Mouse (Mus musculus): ENCODE data around the gene Cd200r4. TPM values are rescaled to one million over a fixed set of nuclear protein-coding genes. Genes with fewer than 3 reads are reported as not detected.
A peak's percentile ranks its signal among the peaks of the same experiment; 100 is the strongest.
"Not testable (repeated sequence)": the region's sequence is repeated elsewhere in the genome, so short reads cannot be mapped to it uniquely, and the experiment has no call there.

The Cd200r4 gene
- polyA plus RNA-seq, 1 experiment from 2014 or later, result 0.11 TPM

DNA sequence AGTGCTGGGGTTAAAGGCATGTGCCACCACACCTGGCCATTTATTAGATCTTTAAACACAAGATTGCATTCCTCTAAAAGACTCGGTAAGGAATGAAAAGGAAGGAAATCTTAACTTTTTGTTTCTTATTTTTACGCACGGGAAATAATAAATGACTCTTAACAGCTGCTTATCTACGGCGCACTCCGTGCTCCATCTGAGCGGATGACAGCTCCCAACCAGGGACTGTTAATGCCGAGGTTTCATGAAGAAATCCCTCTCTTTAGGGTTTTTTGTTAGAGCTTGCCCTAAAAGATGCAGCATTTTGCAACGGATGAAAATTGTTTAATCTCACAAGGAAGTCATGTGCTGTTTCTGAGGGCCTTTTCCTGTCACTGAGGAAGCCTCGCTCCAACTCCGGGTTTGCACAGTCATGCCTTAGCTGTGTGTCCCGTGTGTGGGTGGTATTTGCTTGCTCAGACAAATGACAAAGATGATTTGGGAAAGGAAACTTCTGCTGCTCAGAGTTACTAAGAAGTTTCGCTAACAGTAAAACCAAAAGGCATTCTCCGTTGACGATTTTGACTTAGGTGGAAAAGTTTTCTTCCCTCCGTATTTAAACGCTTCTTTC, 32.9 kb upstream of the Cd200r4 start:
- H3K27ac ChIP-seq (ENCODE audit: low read length), result peak overlapping the region; percentile 17; the same call in 1 of the 2 replicates
- peak overlapping the region; percentile 47; the same call in 1 of the 2 replicates for H3K9ac ChIP-seq (ENCODE audit: low read length)
- 31% methylated on average over 17 of the region's 17 CpGs for WGBS
- H3K4me2 ChIP-seq (ENCODE audit: low read depth, low read length), result peak overlapping the region; percentile 52
- no peaks in the 10 kb centered on the region for H3K27me3 ChIP-seq (ENCODE audit: control insufficient read depth, insufficient read depth, low read depth, low read length)
- no peaks in the 10 kb centered on the region for H3K36me3 ChIP-seq (ENCODE audit: control insufficient read depth, insufficient read depth, low read length)
- H3K4me1 ChIP-seq (replicated peaks; ENCODE audit: control insufficient read depth, insufficient read depth, low read length), result no peaks in the 10 kb centered on the region
- H3K4me3 ChIP-seq (ENCODE audit: low read length), result peak overlapping the region; percentile 33
- H3K9me3 ChIP-seq (ENCODE audit: control insufficient read depth, low read length), result no peaks in the 10 kb centered on the region
- peak; percentile 73 for ATAC-seq (ENCODE audit: low read depth)

- Histone ChIP-seq H3K27me3 (ENCODE audit: control insufficient read depth, insufficient read depth, low read depth, low read length) (no peaks in the 10 kb centered on the region), H3K9me3 (ENCODE audit: control insufficient read depth, low read length) (no peaks in the 10 kb centered on the region), H3K36me3 (ENCODE audit: control insufficient read depth, insufficient read depth, low read length) (no peaks in the 10 kb centered on the region), H3K4me2 (ENCODE audit: low read depth, low read length) (no peak overlapping the region), H3K4me3 (ENCODE audit: low read length) (no peak overlapping the region), H3K4me1 (replicated peaks; ENCODE audit: control insufficient read depth, insufficient read depth, low read length) (no peaks in the 10 kb centered on the region), H3K9ac (ENCODE audit: low read length) (no peak overlapping the region), H3K27ac (ENCODE audit: low read length) (no peak overlapping the region)
- ATAC-seq (ENCODE audit: low read depth), result no peak
- 88% methylated on average over 5 of the region's 5 CpGs for WGBS
Measured at GRCm38 (mm10) chr16:44779494-44779893, 32.0 kb upstream of the Cd200r4 start.

- H3K9me3 ChIP-seq (ENCODE audit: control insufficient read depth, low read length), result no peaks in the 10 kb centered on the region
- H3K4me2 ChIP-seq (ENCODE audit: low read depth, low read length), result no peak overlapping the region
- H3K9ac ChIP-seq (ENCODE audit: low read length), result no peak overlapping the region
- no peaks in the 10 kb centered on the region for H3K27me3 ChIP-seq (ENCODE audit: control insufficient read depth, insufficient read depth, low read depth, low read length)
- no peaks in the 10 kb centered on the region for H3K4me1 ChIP-seq (replicated peaks; ENCODE audit: control insufficient read depth, insufficient read depth, low read length)
- no peaks in the 10 kb centered on the region for H3K36me3 ChIP-seq (ENCODE audit: control insufficient read depth, insufficient read depth, low read length)
- H3K27ac ChIP-seq (ENCODE audit: low read length), result no peak overlapping the region
- no peak for ATAC-seq (ENCODE audit: low read depth)
- no peak overlapping the region for H3K4me3 ChIP-seq (ENCODE audit: low read length)
- 71% methylated on average over 4 of the region's 4 CpGs for WGBS
Measured at GRCm38 (mm10) chr16:44780751-44781150, 30.8 kb upstream of the Cd200r4 start.

DNA sequence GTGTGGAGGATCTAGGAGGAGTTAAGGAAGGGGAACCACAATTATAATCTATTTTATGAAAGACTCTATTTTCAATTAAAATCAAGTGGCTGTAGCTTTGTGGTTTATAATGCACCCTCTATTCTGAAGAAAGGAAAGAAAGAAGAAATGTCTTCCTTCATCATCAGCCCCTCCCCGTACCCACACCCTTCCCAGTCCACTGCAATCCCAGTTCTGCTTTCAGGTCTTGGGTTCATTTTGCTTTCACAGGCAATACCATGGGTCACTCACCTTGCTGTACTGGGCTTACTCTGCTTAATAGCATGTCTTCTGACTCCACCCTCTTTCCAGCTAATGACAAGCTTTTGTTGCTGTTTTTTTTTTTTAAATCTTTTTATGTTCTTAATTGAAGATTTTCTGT, 24.6 kb upstream of the Cd200r4 start:
- H3K4me2 ChIP-seq (ENCODE audit: low read depth, low read length), result no peak overlapping the region
- no peak overlapping the region for H3K9ac ChIP-seq (ENCODE audit: low read length)
- no peaks in the 10 kb centered on the region for H3K36me3 ChIP-seq (ENCODE audit: control insufficient read depth, insufficient read depth, low read length)
- no peak overlapping the region for H3K4me3 ChIP-seq (ENCODE audit: low read length)
- 92% methylated on average over 1 of the region's 1 CpGs for WGBS
- no peaks in the 10 kb centered on the region for H3K9me3 ChIP-seq (ENCODE audit: control insufficient read depth, low read length)
- H3K27ac ChIP-seq (ENCODE audit: low read length), result no peak overlapping the region
- H3K4me1 ChIP-seq (replicated peaks; ENCODE audit: control insufficient read depth, insufficient read depth, low read length), result no peaks in the 10 kb centered on the region
- H3K27me3 ChIP-seq (ENCODE audit: control insufficient read depth, insufficient read depth, low read depth, low read length), result no peaks in the 10 kb centered on the region
- no peak for ATAC-seq (ENCODE audit: low read depth)

GRCm38 (mm10) chr16:44794416-44794815, 17.1 kb upstream of the Cd200r4 start:
- Histone ChIP-seq H3K9ac (ENCODE audit: low read length) (no peak overlapping the region), H3K4me2 (ENCODE audit: low read depth, low read length) (no peak overlapping the region), H3K36me3 (ENCODE audit: control insufficient read depth, insufficient read depth, low read length) (no peaks in the 10 kb centered on the region), H3K4me3 (ENCODE audit: low read length) (no peak overlapping the region), H3K27ac (ENCODE audit: low read length) (no peak overlapping the region), H3K4me1 (replicated peaks; ENCODE audit: control insufficient read depth, insufficient read depth, low read length) (no peaks in the 10 kb centered on the region), H3K9me3 (ENCODE audit: control insufficient read depth, low read length) (no peaks in the 10 kb centered on the region), H3K27me3 (ENCODE audit: control insufficient read depth, insufficient read depth, low read depth, low read length) (no peaks in the 10 kb centered on the region)
- no peak for ATAC-seq (ENCODE audit: low read depth)

- H3K27me3 ChIP-seq (ENCODE audit: control insufficient read depth, insufficient read depth, low read depth, low read length), result no peaks in the 10 kb centered on the region
- no peak for ATAC-seq (ENCODE audit: low read depth)
- H3K4me2 ChIP-seq (ENCODE audit: low read depth, low read length), result no peak overlapping the region
- H3K27ac ChIP-seq (ENCODE audit: low read length), result no peak overlapping the region
- no peaks in the 10 kb centered on the region for H3K36me3 ChIP-seq (ENCODE audit: control insufficient read depth, insufficient read depth, low read length)
- H3K4me1 ChIP-seq (replicated peaks; ENCODE audit: control insufficient read depth, insufficient read depth, low read length), result no peaks in the 10 kb centered on the region
- no peaks in the 10 kb centered on the region for H3K9me3 ChIP-seq (ENCODE audit: control insufficient read depth, low read length)
- H3K9ac ChIP-seq (ENCODE audit: low read length), result no peak overlapping the region
- H3K4me3 ChIP-seq (ENCODE audit: low read length), result no peak overlapping the region
Measured at GRCm38 (mm10) chr16:44805976-44806375, 5.6 kb upstream of the Cd200r4 start.

GRCm38 (mm10) chr16:44810223-44810622, 1.3 kb upstream of the Cd200r4 start:
- ATAC-seq (ENCODE audit: low read depth); H3K9me3 ChIP-seq (ENCODE audit: control insufficient read depth, low read length); H3K27me3 ChIP-seq (ENCODE audit: control insufficient read depth, insufficient read depth, low read depth, low read length); H3K4me1 ChIP-seq (replicated peaks; ENCODE audit: control insufficient read depth, insufficient read depth, low read length); H3K27ac ChIP-seq (ENCODE audit: low read length); H3K4me3 ChIP-seq (ENCODE audit: low read length); H3K4me2 ChIP-seq (ENCODE audit: low read depth, low read length); H3K36me3 ChIP-seq (ENCODE audit: control insufficient read depth, insufficient read depth, low read length); H3K9ac ChIP-seq (ENCODE audit: low read length): not testable (repeated sequence)
- 93% methylated on average over 4 of the region's 4 CpGs for WGBS

DNA sequence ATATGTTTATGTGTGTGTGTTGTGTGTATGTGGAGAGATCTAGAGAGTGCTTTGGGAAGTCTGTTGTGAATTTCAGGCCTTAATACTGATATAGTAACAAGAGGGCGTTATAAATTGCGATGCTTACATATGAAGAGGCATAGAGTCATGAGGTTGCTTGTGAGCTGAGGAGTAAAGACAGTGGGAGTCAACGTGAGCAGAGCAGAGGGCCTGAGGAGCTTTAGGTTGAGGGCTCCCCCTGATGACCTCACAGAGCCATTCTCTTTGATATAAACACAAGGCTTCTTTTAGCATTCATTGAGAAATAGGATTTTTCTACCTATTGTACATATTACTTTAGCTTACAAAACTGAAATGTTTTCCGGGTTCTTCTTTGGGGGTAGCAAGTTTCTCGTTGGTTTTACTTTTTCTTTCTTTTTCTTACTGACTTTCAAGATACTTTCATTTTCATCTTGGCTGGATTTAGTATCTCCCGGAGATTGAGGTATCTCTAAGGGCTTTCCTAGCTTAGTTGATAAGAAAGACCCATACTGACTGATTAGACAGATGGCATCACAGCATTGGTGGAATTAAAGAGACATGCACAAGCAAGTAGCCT, 1.0 kb downstream of the Cd200r4 start:
- Histone ChIP-seq H3K9ac (ENCODE audit: low read length) (no peak overlapping the region), H3K36me3 (ENCODE audit: control insufficient read depth, insufficient read depth, low read length) (no peaks in the 10 kb centered on the region), H3K4me1 (replicated peaks; ENCODE audit: control insufficient read depth, insufficient read depth, low read length) (no peaks in the 10 kb centered on the region), H3K4me3 (ENCODE audit: low read length) (no peak overlapping the region), H3K9me3 (ENCODE audit: control insufficient read depth, low read length) (no peaks in the 10 kb centered on the region), H3K27ac (ENCODE audit: low read length) (no peak overlapping the region), H3K27me3 (ENCODE audit: control insufficient read depth, insufficient read depth, low read depth, low read length) (no peaks in the 10 kb centered on the region), H3K4me2 (ENCODE audit: low read depth, low read length) (no peak overlapping the region)
- WGBS, result 77% methylated on average over 6 of the region's 6 CpGs
- no peak for ATAC-seq (ENCODE audit: low read depth)

- Histone ChIP-seq H3K4me3 (ENCODE audit: low read length) (no peak overlapping the region), H3K4me1 (replicated peaks; ENCODE audit: control insufficient read depth, insufficient read depth, low read length) (no peaks in the 10 kb centered on the region), H3K36me3 (ENCODE audit: control insufficient read depth, insufficient read depth, low read length) (no peaks in the 10 kb centered on the region), H3K9me3 (ENCODE audit: control insufficient read depth, low read length) (no peaks in the 10 kb centered on the region), H3K27me3 (ENCODE audit: control insufficient read depth, insufficient read depth, low read depth, low read length) (no peaks in the 10 kb centered on the region), H3K9ac (ENCODE audit: low read length) (no peak overlapping the region), H3K27ac (ENCODE audit: low read length) (no peak overlapping the region), H3K4me2 (ENCODE audit: low read depth, low read length) (no peak overlapping the region)
- ATAC-seq (ENCODE audit: low read depth), result no peak
- WGBS, result 39% methylated on average over 1 of the region's 1 CpGs
Measured at GRCm38 (mm10) chr16:44818010-44818409, 6.5 kb downstream of the Cd200r4 start.
